Mouse (Mus musculus): ENCODE measurements at regions not wholly inside any gene's neighbourhood (a gene's known extent, or its start where the extent isn't known, plus 50 kb on each side); places are given as distances from the start of the nearest gene placed in this dataset.

DNA sequence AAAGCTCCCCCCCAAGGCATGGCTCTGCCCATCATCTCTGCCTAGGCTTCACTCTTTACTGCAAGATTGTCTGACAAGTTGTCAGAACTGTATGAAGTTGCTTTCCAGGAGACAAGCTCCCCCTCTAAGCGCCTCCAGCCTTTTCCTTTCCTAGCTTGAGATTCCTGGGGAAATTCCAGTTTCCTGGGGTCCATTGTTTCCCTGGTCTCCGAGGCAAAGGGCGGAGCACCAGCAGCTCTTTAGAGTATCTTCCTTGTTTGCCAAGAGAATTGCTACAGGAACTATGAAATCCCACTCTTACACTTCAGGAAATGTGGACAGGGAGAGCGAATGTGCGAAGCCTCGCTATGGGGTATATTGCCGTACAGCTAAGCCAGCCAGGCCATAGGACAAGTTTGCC lies 108.2 kb upstream of the Tnfaip3 start:
- Histone ChIP-seq H3K79me2 (ENCODE audit: control insufficient read depth, insufficient read depth) (no peaks in the 10 kb centered on the region), H3K36me3 (ENCODE audit: control insufficient read depth, insufficient read depth) (no peaks in the 10 kb centered on the region), H3K4me2 (ENCODE audit: low read depth) (no peak overlapping the region), H3ac (ENCODE audit: control insufficient read depth, insufficient read length) (no peak overlapping the region), H3K27me3 (ENCODE audit: control insufficient read depth, insufficient read depth, insufficient read length) (no peaks in the 10 kb centered on the region), H3K4me3 (no peak overlapping the region)
- no peak for TF ChIP-seq CEBPB (IDR thresholded peaks at IDR 0.05; ENCODE audit: insufficient read depth, poor library complexity, severe bottlenecking)
- no peak for TF ChIP-seq REST (IDR thresholded peaks at IDR 0.05; ENCODE audit: insufficient read depth, insufficient read length)
- no peak for TF ChIP-seq E2F4 (IDR thresholded peaks at IDR 0.05; ENCODE audit: insufficient read depth)
- no peak for TF ChIP-seq MYOD1 (IDR thresholded peaks at IDR 0.05; ENCODE audit: control insufficient read depth in 1 of 3, insufficient read length in 2 of 3, low read depth in 2 of 3)
- TF ChIP-seq POLR2A (IDR thresholded peaks at IDR 0.05; ENCODE audit: insufficient read length, low read depth), result no peak
- TF ChIP-seq SRF (IDR thresholded peaks at IDR 0.05; ENCODE audit: control insufficient read depth, insufficient read length, low read depth), result no peak
- no peak for TF ChIP-seq USF1 (IDR thresholded peaks at IDR 0.05; ENCODE audit: low read depth)
- no peak for TF ChIP-seq MAX (IDR thresholded peaks at IDR 0.05; ENCODE audit: low read depth)
- TF ChIP-seq TCF12 (IDR thresholded peaks at IDR 0.05; ENCODE audit: insufficient read depth, poor library complexity, severe bottlenecking), result no peak
- no peak for TF ChIP-seq MYOG (IDR thresholded peaks at IDR 0.05; ENCODE audit: control insufficient read depth in 1 of 3, insufficient read depth in 1 of 3, insufficient read length in 2 of 3, low read depth in 2 of 3)
- no peak for TF ChIP-seq POLR2AphosphoS2 (IDR thresholded peaks at IDR 0.05; ENCODE audit: insufficient read length, low read depth)
- no peak for TF ChIP-seq TCF3 (IDR thresholded peaks at IDR 0.05; ENCODE audit: insufficient read length, low read depth)

- TF ChIP-seq REST (IDR thresholded peaks at IDR 0.05; ENCODE audit: insufficient read depth, insufficient read length) (no peak), SRF (IDR thresholded peaks at IDR 0.05; ENCODE audit: control insufficient read depth, insufficient read length, low read depth) (no peak), MAX (IDR thresholded peaks at IDR 0.05; ENCODE audit: low read depth) (no peak), POLR2A (IDR thresholded peaks at IDR 0.05; ENCODE audit: insufficient read length, low read depth) (no peak), TCF12 (IDR thresholded peaks at IDR 0.05; ENCODE audit: insufficient read depth, poor library complexity, severe bottlenecking) (no peak), TCF3 (IDR thresholded peaks at IDR 0.05; ENCODE audit: insufficient read length, low read depth) (no peak), MYOG (IDR thresholded peaks at IDR 0.05; ENCODE audit: control insufficient read depth in 1 of 3, insufficient read depth in 1 of 3, insufficient read length in 2 of 3, low read depth in 2 of 3) (no peak), USF1 (IDR thresholded peaks at IDR 0.05; ENCODE audit: low read depth) (no peak)
- H3ac ChIP-seq (ENCODE audit: control insufficient read depth, insufficient read length), result no peak overlapping the region
Measured at GRCm38 (mm10) chr10:19122221-19122620, 106.8 kb upstream of the Tnfaip3 start.

GRCm38 (mm10) chr10:19119281-19120049 lies 104.0 kb upstream of the Tnfaip3 start:
- Histone ChIP-seq H3K27me3 (ENCODE audit: control insufficient read depth, insufficient read depth, insufficient read length) (no peaks in the 10 kb centered on the region), H3ac (ENCODE audit: control insufficient read depth, insufficient read length) (no peak overlapping the region), H3K36me3 (ENCODE audit: control insufficient read depth, insufficient read depth) (no peaks in the 10 kb centered on the region), H3K4me2 (ENCODE audit: low read depth) (peak overlapping the region; percentile 24), H3K4me3 (no peak overlapping the region), H3K79me2 (ENCODE audit: control insufficient read depth, insufficient read depth) (no peaks in the 10 kb centered on the region)
- no peak for TF ChIP-seq REST (IDR thresholded peaks at IDR 0.05; ENCODE audit: insufficient read depth, insufficient read length)
- TF ChIP-seq CEBPB (IDR thresholded peaks at IDR 0.05; ENCODE audit: insufficient read depth, poor library complexity, severe bottlenecking), result no peak
- no peak for TF ChIP-seq SRF (IDR thresholded peaks at IDR 0.05; ENCODE audit: control insufficient read depth, insufficient read length, low read depth)
- TF ChIP-seq TCF3 (IDR thresholded peaks at IDR 0.05; ENCODE audit: insufficient read length, low read depth), result no peak
- no peak for TF ChIP-seq MAX (IDR thresholded peaks at IDR 0.05; ENCODE audit: low read depth)
- no peak for TF ChIP-seq TCF12 (IDR thresholded peaks at IDR 0.05; ENCODE audit: insufficient read depth, poor library complexity, severe bottlenecking)
- TF ChIP-seq MYOG (IDR thresholded peaks at IDR 0.05; ENCODE audit: control insufficient read depth in 1 of 3, insufficient read depth in 1 of 3, insufficient read length in 2 of 3, low read depth in 2 of 3), result no peak
- TF ChIP-seq MYOD1 (IDR thresholded peaks at IDR 0.05; ENCODE audit: control insufficient read depth in 1 of 3, insufficient read length in 2 of 3, low read depth in 2 of 3), result no peak
- TF ChIP-seq POLR2A (IDR thresholded peaks at IDR 0.05; ENCODE audit: insufficient read length, low read depth), result no peak

More at GRCm38 (mm10) chr10:19122221-19122620, 106.8 kb upstream of the Tnfaip3 start:
- no peaks in the 10 kb centered on the region for H3K27me3 ChIP-seq (ENCODE audit: control insufficient read depth, insufficient read depth, insufficient read length)
- no peak overlapping the region for H3K4me3 ChIP-seq
- H3K79me2 ChIP-seq (ENCODE audit: control insufficient read depth, insufficient read depth), result no peaks in the 10 kb centered on the region
- no peaks in the 10 kb centered on the region for H3K36me3 ChIP-seq (ENCODE audit: control insufficient read depth, insufficient read depth)
- H3K4me2 ChIP-seq (ENCODE audit: low read depth), result peak overlapping the region; percentile 43

DNA sequence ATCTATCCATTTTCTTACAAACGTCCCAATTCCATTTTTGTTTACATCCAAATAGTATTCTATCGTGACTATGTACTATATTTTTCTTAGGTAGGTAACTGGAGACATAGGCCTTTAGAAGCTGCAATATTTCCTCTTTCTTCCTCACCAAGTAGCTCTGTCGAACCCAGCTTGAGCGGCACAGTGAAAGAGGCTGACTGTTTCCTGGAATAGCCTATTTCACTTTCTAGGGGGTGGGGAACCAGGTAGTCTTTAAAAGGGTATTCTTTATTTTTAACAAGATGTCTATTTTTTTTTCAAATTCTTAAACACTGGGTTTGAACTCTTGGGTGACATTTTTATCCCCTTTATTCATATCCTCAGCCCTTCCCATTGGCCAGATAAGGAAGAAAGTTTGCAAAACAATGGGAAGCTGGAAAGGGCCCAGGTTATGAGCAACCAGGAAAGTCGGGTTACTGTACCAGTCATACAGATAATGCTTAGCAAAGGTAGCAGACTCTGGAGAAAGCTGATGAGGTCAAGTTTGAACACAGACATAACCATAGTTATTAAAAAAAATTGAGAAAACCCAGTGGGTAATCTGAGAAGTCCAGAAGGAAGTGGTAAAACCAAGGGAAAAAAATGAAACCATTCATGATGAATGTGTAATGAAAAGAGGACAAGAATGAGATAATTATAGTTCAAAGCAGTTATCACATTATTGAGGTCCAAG lies 103.3 kb upstream of the Tnfaip3 start:
- Histone ChIP-seq H3ac (ENCODE audit: control insufficient read depth, insufficient read length) (no peak overlapping the region), H3K36me3 (ENCODE audit: control insufficient read depth, insufficient read depth) (no peaks in the 10 kb centered on the region), H3K79me2 (ENCODE audit: control insufficient read depth, insufficient read depth) (no peaks in the 10 kb centered on the region), H3K4me3 (no peak overlapping the region), H3K4me2 (ENCODE audit: low read depth) (peak overlapping the region; percentile 24), H3K27me3 (ENCODE audit: control insufficient read depth, insufficient read depth, insufficient read length) (no peaks in the 10 kb centered on the region)
- TF ChIP-seq CEBPB (IDR thresholded peaks at IDR 0.05; ENCODE audit: insufficient read depth, poor library complexity, severe bottlenecking), result no peak
- TF ChIP-seq MAX (IDR thresholded peaks at IDR 0.05; ENCODE audit: low read depth), result no peak
- no peak for TF ChIP-seq POLR2A (IDR thresholded peaks at IDR 0.05; ENCODE audit: insufficient read length, low read depth)
- no peak for TF ChIP-seq POLR2AphosphoS2 (IDR thresholded peaks at IDR 0.05; ENCODE audit: insufficient read length, low read depth)
- TF ChIP-seq SRF (IDR thresholded peaks at IDR 0.05; ENCODE audit: control insufficient read depth, insufficient read length, low read depth), result no peak
- TF ChIP-seq REST (IDR thresholded peaks at IDR 0.05; ENCODE audit: insufficient read depth, insufficient read length), result no peak
- no peak for TF ChIP-seq TCF3 (IDR thresholded peaks at IDR 0.05; ENCODE audit: insufficient read length, low read depth)
- no peak for TF ChIP-seq USF1 (IDR thresholded peaks at IDR 0.05; ENCODE audit: low read depth)
- TF ChIP-seq TCF12 (IDR thresholded peaks at IDR 0.05; ENCODE audit: insufficient read depth, poor library complexity, severe bottlenecking), result no peak
- TF ChIP-seq MYOD1 (IDR thresholded peaks at IDR 0.05; ENCODE audit: control insufficient read depth in 1 of 3, insufficient read length in 2 of 3, low read depth in 2 of 3), result no peak
- no peak for TF ChIP-seq MYOG (IDR thresholded peaks at IDR 0.05; ENCODE audit: control insufficient read depth in 1 of 3, insufficient read depth in 1 of 3, insufficient read length in 2 of 3, low read depth in 2 of 3)
- TF ChIP-seq E2F4 (IDR thresholded peaks at IDR 0.05; ENCODE audit: insufficient read depth), result no peak
